Mouse (Mus musculus) gastrocnemius, adult 2 months (tissue): Measurements from ENCODE around the gene Aaas. TPM values are rescaled to one million over a fixed set of nuclear protein-coding genes. Genes with fewer than 3 reads are reported as not detected.

Experiments used
- DNase-seq: peaks from one replicate; pipeline ENCODE4 v3.0.0; 2022
- H3K27ac ChIP-seq: fragments of 200-600 bp; 2 replicates; pipeline ENCODE4 v1.8.1; 2022; ENCODE audit warnings: mild to moderate bottlenecking
- H3K4me3 ChIP-seq: fragments of 200-600 bp; 2 replicates; pipeline ENCODE4 v1.8.1; 2022; ENCODE audit warnings: mild to moderate bottlenecking, moderate library complexity
- CTCF ChIP-seq: fragments of 200-600 bp; IDR thresholded peaks from 2 replicates; pipeline ENCODE4 v1.8.1; 2022; ENCODE audit warnings: antibody characterized with exemption, mild to moderate bottlenecking, moderate library complexity
- intact Hi-C: fragments of 180-260 bp; cut with DNase I; formaldehyde crosslinking; loops from one replicate; pipeline ENCODE4 v1.15.1; 2025
- total RNA-seq, 2 experiments: library from RNA; stranded (reverse); gene quantifications; 2 replicates each; pipeline ENCODE4 v1.2.3; 2021

The Aaas gene
- total RNA-seq, 2 experiments from 2014 or later: 5.7 to 7.8 TPM

DNA sequence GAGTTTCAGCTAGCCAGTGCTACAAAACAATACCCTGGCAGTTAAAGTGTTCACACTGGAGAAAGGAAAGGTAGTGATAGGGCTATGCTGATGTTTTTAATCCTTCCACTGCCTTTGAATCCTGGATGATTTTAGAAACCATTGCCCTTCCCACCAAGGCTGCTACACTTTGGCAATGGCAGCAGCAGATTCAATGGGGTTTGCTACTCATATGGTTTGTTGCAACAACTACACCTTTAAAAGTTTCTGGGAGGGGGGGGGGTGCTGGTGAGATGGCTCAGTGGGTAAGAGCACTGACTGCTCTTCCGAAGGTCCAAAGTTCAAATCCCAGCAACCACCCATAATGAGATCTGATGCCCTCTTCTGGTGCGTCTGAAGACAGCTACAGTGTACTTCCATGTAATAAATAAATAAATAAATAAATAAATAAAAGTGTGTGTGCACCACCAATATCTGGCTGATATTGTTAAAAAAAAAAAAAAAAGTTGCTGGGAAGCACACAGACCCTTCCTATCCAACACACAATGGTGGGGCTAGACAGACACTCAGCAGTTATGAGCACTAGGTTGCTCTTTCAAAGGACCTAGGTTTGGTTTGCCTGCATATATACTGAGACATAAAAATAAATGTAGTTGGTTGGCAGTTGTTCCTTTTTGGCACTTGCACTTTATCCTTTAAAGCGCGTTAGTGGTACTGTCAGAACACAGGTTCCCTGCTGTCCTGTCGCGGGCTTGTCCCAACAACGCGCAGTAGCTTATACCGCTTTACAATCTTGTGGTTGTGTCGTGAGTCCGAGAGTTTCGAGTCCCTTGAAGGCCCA is 25.7 kb downstream of the Aaas start:
- intact Hi-C loops: no loop called here
- peak; percentile 13 for TF ChIP-seq CTCF
- DNase-seq: no peak
- peak overlapping the region; percentile 84 for H3K27ac ChIP-seq
- H3K4me3 ChIP-seq: peak overlapping the region; percentile 73

DNA sequence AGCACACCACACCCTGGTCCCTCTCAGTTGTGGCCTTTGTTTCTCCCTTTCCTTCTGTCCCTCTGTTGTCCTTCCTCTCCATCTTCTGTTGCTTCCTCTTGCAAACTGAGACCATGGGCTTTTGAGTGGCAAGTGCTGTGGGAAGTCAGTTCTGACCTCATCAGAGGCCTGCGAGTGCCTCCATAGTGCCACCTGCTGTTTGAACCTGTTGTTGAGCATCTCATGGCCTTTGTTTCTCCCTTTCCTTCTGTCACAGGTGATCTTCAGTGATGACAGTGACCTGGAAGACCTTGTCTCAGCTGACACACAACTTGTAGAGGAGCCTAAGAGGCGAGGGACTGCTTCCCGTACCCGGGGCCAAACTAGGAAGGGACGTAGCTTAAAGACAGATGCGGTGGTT is 34.3 kb downstream of the Aaas start:
- DNase-seq: peak; percentile 70
- Histone ChIP-seq H3K4me3 (peak overlapping the region; percentile 34; the same call in 1 of the 2 replicates), H3K27ac (peak overlapping the region; percentile 61; the same call in 1 of the 2 replicates)
- intact Hi-C loops: loop anchor here (1.0 to 2.0 kb wide), 2 partner anchors 27 to 77 kb away; no protein-coding TSS in a partner anchor
- TF ChIP-seq CTCF: peak; percentile 85

DNA sequence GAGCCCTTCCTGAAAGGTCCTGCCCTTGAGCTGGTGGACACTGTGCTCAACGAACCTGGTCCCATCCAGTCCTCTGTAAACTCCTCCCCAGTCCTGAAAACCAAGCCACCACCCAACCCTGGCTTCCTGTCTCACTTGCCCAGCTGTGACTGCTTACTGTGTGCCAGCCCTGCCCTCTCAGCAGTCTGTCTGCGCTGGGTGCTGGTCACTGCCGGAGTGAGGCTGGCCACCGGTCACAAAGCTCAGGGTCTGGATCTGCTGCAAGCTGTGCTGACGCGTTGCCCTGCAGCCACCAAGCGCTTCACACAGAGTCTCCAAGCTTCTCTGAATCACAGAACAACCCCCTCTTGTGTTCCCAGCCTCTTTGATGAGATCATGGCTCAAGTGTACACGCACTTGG is 35.3 kb downstream of the Aaas start:
- peak; percentile 51 for DNase-seq
- TF ChIP-seq CTCF: no peak

DNA sequence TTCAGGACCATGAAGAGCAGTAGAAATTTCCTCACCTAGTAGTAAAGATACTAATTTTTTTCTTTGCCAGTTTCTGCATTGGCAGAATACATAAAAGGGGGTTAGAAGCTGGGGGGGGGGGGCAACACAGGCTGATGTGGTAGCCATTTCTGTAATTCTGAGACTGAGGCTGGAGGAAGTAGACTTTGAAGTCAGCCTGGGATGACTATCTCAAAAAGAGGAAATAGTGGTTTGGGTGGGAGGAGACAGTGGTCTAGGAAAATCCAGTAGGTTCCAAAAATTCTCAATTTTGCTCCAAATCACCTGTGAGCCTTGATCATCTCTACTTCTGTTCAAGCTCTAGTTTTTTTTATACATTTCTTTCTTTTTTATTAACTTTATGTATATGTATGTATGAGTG is 39.1 kb downstream of the Aaas start:
- TF ChIP-seq CTCF: no peak
- intact Hi-C loops: no loop called here
- no peak for DNase-seq
- Histone ChIP-seq H3K27ac (no peak overlapping the region), H3K4me3 (no peak overlapping the region)

More for the DNA sequence above, 35.3 kb downstream of the Aaas start:
- Histone ChIP-seq H3K4me3 (peak overlapping the region; percentile 34), H3K27ac (peak overlapping the region; percentile 61)
- intact Hi-C loops: no loop called here

DNA sequence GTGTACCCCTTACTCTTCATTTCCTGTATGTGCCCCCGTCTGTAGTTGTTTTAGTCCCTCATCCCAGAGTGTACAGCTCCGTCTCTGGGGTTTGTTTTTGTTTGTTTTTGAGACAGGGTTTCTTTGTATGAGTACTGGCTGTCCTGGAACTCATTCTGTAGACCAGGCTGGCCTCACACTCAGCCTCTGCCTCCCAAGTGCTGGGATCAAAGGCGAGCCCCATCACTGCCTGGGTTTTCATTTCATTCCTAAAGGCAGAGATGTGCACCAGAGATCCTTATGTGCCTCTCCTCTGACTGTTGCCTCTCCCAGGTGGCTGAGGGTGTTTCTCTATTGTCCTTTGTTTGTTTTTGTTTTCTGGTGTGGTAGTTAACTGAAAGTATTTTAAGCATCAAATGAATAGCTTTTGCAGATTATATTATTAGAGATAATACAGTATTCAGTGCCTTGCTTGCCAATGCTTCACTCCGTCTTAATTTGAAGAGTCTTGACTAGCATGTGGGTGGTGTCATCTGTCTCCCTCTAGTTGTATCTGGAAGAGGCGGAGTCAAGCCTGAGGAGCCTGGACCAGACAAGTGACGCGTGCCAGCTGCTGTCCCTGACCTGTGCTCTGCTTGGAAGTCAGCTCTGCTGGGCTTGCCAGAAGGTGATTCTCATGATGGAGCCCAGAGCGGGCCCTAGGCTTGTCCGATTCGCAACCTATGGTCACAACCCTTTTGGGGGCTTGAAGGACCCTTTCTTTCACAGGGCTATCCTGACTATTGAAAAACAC is 40.3 kb downstream of the Aaas start:
- no peak for TF ChIP-seq CTCF
- intact Hi-C loops: no loop called here
- DNase-seq: peak; percentile 55
- H3K27ac ChIP-seq: peak overlapping the region; percentile 24; the same call in 1 of the 2 replicates
- H3K4me3 ChIP-seq: no peak overlapping the region

DNA sequence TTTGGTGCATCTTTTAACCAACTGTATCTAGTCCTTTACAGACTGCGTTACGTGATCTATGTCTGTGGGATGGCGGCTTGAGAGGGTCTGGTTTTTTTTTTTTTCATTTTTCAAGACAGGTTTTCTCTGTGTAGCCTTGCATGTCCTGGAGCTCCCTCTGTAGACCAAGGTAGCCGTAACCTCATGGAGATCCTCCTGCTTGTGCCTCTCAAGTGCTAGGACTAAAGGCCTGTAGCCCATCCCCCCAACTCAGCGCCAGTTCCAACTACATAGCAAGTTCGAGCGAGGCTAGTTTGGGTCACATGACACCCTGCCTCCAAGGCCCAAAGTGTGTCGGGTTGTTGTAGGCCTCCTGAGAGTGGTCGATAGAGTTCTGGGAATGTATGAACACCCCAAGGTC is 41.9 kb downstream of the Aaas start:
- no peak for DNase-seq
- H3K27ac ChIP-seq: no peak overlapping the region
- H3K4me3 ChIP-seq: no peak overlapping the region
- TF ChIP-seq CTCF: no peak
- intact Hi-C loops: no loop called here

DNA sequence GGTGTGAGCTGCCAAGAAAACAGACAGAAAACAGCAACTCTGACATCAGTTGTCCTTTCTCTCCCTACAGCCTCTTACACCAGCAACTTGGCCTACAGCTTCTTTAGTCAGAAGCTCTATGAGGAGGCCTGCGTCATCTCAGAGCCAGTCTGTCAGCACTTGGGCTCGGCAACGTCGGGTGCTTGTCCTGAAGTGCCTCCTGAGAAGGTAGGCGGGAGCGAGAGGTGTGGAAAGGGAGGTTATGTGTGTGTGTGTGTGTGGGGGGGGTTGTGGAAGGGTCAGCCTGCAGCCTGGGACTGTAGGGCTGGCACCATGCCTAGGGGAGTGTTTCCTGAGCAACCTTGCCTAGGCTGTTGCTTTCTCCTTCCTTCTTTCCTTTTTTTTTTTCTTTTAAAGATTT is 48.0 kb downstream of the Aaas start:
- TF ChIP-seq CTCF: no peak
- intact Hi-C loops: no loop called here
- no peak for DNase-seq
- H3K27ac ChIP-seq: no peak overlapping the region
- H3K4me3 ChIP-seq: no peak overlapping the region

DNA sequence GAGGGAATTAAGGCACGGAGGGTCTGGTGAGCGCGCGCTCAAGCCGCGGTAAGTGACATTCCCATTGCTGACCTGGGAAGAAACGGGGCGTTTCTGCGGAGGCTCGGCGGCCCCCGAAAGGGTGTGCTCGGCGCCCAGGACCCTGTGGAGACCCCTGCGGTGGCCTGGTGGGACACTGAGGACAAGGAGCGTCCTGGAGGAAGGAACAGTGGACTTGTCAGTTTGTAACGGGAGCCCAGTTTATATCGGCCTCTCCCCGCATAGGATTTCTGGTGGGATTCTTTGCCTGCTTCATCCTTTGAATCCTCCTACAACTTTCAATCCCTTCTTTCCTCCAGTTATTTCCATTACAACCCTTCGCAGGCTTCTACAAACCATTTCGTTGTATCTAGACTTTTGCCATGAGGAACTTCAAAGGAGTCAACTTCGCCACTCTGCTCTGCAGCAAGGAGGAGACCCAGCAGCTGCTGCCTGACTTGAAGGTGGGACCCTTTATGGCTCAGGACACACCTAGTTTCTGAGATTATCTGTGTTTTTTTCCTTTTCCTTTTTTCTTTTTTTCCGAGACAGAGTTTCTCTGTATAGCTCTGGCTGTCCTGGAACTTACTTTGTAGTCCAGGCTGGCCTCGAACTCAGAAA is 54.1 kb downstream of the Aaas start:
- no peak for DNase-seq
- peak overlapping the region; percentile 80 for H3K4me3 ChIP-seq
- TF ChIP-seq CTCF: no peak
- intact Hi-C loops: no loop called here
- H3K27ac ChIP-seq: no peak overlapping the region

DNA sequence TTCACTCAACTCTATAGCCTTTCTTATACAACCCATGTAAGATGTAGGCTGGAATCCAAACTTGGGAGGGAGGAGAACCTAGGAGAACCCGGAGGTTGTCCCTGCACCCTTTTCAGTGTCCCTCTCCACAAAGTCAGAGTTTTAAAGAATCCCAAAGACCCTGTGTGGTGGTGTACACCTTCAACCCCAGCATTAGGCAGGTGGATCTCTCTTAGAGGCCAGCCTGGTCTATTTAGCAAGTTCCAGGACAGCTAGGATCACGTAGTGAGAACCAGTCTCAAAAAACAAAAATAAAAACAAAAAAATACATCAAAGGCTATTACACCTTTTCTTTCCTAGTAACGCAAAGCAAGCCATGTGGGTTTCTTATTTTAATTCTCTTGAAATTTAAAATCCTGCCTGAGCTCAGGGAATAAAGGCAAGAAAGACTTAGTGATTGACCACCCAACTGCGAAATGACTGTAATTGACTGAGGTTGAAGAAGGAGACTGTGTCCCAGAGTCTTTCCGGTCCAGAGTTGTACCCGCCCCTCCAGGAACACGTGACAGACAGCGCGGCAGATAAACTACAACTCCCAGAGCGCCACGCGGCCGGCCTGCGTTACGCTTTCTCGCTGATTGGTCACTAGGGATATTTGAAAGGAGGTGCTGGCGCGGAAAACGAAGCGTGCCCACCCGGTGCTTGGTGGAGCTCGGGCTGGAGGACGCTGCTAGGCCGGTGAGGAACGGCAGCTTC is 54.8 kb downstream of the Aaas start, which contains the start of gene Espl1:
Espl1 (plus strand) TSS at position 634 of the 735 bp plus-strand sequence.
- peak; percentile 95 for DNase-seq
- H3K27ac ChIP-seq: peak within 1 kb of the TSS; percentile 84
- intact Hi-C loops: no loop called here

More for the DNA sequence above, 54.8 kb downstream of the Aaas start, which contains the start of gene Espl1:
- H3K4me3 ChIP-seq: peak within 1 kb of the TSS; percentile 80
- no peak for TF ChIP-seq CTCF

Other genes with a start within 250 kb of the Aaas start
- gene Spryd3, start 214.5 kb downstream of the Aaas start, total RNA-seq: 1 to 10 TPM; 4.4 to 5.8 TPM
- 10 to 100 TPM; 34.3 to 87.7 TPM for gene Igfbp6, start 206.4 kb downstream of the Aaas start, total RNA-seq
- gene Soat2, start 200.2 kb downstream of the Aaas start, total RNA-seq: under 1 TPM in 1 of 2 experiments, not detected in 1; 0.14 TPM
- 10 to 100 TPM; 26.8 to 29.6 TPM for gene Zfp740, start 147.5 kb downstream of the Aaas start, total RNA-seq
- gene Csad, start 146.0 kb downstream of the Aaas start, total RNA-seq: 1 to 10 TPM; 5.8 to 8.8 TPM
- gene Itgb7, start 118.8 kb downstream of the Aaas start, total RNA-seq: 1 to 10 TPM; 1.2 to 1.3 TPM
- gene Rarg, start 93.3 kb downstream of the Aaas start, total RNA-seq: 10 to 100 TPM in 1 of 2 experiments, 1 to 10 TPM in 1; 9.9 to 11.9 TPM
- not detected for gene Gm9918, start 80.2 kb downstream of the Aaas start, total RNA-seq
- 10 to 100 TPM; 14.2 TPM for gene Mfsd5, start 71.3 kb downstream of the Aaas start, total RNA-seq
- under 1 TPM; 0.06 to 0.31 TPM for gene Espl1, start 54.5 kb downstream of the Aaas start, total RNA-seq
- gene Pfdn5, start 24.7 kb downstream of the Aaas start, total RNA-seq: 100 to 1,000 TPM; 232 to 252 TPM
- gene Myg1, start 19.1 kb downstream of the Aaas start, total RNA-seq: 10 to 100 TPM; 15.6 to 16.0 TPM
- gene Sp7, start 16.4 kb upstream of the Aaas start, total RNA-seq: not detected
- 10 to 100 TPM; 23.0 to 25.1 TPM for gene Sp1, start 55.4 kb upstream of the Aaas start, total RNA-seq
- 1 to 10 TPM; 7.2 to 9.5 TPM for gene Amhr2, start 94.6 kb upstream of the Aaas start, total RNA-seq
- gene Prr13, start 108.3 kb upstream of the Aaas start, total RNA-seq: 10 to 100 TPM; 17.3 to 18.2 TPM
- 100 to 1,000 TPM; 401 to 459 TPM for gene Pcbp2, start 119.8 kb upstream of the Aaas start, total RNA-seq
- gene Gm10337, start 153.0 kb upstream of the Aaas start, total RNA-seq: not detected
- gene Map3k12, start 166.3 kb upstream of the Aaas start, total RNA-seq: 1 to 10 TPM; 1.3 to 1.6 TPM
- gene Tarbp2, start 167.4 kb upstream of the Aaas start, total RNA-seq: 10 to 100 TPM; 33.0 to 37.0 TPM
- 1 to 10 TPM; 2.6 TPM for gene Npff, start 174.2 kb upstream of the Aaas start, total RNA-seq